Mouse (Mus musculus) hindlimb bud, embryonic 11.5 days (tissue): ENCODE results near the gene Cd86.

Source experiments
- DNase-seq: peaks from one replicate; pipeline ENCODE4 v3.0.0-alpha.2; 2012; ENCODE audit warnings: low read depth, low spot score; ENCODE audit errors: extremely low spot score

Gene Cd86

DNA sequence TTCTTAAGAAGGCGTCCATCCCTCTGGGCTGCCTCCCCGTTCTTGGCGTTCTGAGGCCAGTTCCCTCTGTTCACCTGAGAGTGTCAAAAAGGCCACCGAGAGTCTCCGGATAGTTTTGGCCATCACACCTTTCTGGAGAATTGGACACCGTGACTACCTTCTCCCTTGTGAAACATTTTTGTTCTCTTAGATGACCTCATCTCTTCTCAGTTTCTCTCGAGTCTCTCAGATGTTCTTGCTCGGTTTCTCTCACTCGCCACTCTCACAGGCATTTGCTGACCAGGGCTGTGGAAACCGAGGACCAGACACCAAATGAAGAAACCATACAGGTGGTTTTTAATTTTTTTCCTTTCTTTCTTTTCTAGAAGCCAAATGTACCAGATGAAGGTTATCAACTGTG, 4.6 kb downstream of the Cd86 start:
- DNase-seq: no peak

DNA sequence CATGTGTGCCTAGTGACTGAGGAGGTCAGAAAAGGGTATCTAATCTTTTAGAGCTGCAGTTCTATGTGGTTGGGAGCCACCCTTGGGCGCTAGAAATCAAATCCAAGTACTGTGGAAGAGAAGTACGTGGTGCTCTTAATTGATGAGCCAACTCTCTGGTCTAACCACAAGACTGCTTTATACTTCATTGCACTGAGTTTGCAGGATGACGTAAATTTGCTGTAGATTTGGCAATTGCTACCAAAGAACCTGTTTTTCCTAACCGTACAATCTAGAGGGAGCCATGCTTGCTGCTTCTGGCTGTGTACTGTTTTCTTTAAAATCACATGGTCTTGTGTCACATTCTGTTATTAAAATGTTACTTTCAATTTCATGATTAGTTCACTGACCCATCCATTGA, 10.0 kb downstream of the Cd86 start:
- DNase-seq: no peak

DNA sequence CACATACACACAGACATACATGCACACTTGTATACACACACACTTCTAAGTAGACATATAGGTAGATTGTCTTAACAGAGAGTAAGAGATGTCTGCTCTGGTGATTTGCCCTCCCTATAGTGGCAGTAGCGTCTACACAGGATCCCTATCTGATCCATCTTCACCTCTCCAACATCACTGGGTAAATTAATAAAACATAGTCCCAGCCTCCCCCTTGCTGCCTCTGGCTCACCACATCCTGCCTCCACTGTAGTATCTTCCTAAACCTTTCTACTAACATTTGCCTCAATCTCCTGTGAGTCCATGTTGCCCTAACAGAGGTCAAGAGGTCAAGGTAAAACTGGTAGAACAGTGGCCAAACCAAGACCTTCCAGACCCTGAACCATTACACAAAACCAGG, 10.7 kb downstream of the Cd86 start:
- DNase-seq: no peak

DNA sequence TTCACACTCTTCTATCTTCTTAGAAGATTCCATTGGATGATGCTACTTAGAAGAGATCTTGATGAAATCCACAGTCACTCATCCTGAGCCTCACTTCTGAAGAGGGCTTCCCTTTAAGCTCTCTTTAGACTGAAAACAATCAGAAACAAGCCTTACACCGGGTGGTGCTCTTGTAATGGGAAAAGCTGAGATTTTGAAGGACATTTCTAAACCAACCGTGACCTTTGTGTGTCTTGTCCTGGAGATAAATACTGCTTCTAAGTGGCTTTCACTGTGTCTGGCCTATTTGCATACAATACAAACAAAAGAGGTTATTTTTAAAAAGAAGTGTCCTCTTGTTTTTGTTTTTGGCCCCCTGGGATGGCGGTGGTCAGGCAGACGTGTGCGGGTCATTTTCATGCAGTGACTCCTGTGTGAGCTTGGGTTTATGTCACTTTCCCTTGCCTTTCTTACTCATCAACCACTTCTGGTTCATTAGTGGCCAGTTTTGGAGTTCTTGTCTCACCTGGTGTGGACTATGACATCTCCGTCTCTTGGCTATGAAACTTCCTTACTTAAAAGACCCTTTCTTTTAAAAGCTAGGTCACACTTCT, 14.6 kb downstream of the Cd86 start:
- DNase-seq: no peak

DNA sequence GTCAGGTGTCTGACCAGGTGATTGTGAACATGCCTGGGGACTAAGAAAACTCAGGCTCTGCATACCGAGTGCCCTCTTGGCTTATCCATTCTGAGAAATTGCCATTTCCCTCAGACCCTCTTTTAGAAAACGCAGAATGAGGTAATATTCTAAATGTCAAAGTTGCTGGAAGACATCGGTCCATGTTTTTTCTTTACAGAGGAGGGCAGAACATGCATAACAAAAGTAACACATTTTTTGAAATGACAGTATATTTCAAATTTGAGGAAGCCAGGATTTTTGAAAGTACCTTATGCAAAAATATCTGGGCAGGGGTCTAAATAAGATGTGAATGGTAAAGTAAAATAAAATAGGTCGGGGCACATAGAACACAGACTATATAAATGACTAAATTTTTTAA, 15.4 kb downstream of the Cd86 start:
- no peak for DNase-seq

DNA sequence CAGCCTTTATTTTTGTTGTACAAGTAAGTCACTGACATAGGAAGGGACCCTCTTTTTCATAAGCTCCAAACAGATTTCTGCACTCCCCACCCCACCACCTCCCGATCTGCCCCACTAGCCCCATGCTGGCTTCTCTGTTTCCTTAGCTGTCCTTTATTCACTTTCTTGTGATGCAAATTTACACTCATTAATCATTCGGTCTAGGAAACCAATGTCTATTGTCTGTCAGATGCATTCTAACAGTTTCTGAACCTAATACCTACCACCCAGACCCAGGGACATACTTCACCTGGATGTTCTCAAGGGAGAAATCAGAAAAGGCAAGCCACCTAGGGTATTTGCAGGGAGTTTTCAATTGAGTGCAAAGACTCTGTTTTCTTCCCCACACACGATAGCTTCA, 16.6 kb downstream of the Cd86 start:
- no peak for DNase-seq

DNA sequence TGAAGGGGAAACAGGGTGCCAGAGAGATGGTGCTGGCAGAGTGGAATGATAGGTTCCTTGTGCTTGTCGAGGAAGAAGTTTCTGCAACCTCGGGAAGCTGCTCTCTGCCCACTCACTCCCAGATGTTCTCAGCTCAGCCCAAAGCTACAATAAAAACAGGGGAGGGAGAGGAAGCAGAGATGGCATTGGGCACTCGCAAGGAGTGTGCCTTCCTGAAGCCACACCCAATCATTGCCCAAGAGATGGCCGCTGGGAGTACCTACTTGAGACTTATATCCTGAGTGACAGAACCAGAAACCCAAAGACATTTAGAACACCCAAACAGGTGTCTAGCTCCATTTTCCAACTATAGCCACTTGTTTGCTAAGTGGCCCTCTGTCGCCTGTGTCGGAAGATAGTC, 20.8 kb downstream of the Cd86 start:
- DNase-seq: no peak

DNA sequence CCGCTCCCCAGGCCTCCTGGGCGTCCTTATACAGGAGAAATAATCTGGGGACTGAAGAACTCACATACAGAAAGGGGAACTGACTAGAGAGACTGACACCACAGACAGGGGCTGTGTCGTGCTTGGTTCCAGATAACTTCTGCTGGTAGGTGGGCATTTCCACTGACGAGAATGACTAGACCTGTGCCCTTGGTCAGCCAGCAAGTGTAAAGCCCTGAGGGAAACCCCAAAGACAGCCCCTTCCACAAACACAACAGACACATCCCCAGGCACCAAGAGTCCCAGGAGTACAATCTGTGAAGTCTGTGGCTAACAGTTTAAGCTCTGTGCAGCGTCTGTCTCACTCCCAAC, 23.2 kb downstream of the Cd86 start:
- DNase-seq: no peak

DNA sequence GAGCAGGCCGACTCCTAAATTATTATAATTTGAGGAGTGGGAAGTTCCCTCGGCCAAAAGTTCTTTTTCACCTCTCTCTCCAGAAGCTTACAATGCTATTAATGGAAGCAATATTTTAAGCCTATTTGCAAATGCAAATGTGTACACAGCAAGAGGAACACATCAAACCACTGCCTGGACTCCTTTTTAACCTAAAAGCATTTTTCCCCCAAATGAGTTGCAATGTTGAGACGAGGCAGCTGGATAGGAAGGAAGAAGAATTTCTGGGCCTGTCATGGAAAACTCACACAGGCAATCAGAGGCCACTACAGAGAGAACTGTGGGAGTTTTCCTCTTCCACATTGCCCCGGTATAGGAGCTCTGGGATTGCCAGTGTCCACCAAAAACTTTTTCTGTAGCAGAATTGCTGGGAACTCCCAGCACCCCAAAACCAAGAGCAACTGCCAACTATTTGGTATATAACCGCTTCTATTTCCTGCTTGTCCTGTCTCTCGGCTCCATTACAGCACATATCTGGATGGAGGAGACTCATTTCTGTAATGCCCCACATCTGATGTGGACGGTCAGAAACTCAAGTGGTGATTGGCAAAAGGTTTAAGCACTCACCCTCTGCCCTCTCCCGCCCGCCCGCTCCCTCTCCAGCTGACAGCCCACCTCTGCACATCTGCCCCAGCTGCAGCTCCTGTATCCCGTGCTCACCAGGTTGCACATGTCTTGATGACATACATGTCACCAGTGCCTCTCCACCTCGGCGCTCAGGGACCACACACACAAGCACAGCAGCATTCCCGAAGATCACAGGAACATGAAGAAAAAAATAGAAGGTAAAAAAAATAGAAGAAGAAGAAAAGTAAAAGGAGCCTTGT, 23.8 kb downstream of the Cd86 start:
- DNase-seq: no peak

DNA sequence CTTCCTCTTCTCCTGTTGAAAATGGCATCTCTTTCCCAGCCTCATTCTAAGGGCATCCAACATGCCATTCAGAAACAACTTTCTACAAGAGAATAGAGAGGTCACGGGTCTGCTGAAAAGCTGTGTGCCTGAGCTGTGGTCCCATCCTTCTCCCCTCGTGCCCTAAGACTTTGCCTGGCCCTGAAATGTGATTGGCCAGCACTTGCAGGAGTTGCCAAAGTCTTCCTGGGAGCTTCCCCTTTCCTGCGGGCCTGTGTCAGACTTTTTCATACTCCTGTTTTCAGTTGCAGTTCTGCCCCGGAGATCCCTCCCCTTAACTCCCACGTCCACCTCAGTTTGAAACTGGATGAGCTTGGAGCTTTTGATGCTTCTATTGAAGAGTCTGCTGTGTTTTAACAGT, 24.9 kb downstream of the Cd86 start:
- no peak for DNase-seq

DNA sequence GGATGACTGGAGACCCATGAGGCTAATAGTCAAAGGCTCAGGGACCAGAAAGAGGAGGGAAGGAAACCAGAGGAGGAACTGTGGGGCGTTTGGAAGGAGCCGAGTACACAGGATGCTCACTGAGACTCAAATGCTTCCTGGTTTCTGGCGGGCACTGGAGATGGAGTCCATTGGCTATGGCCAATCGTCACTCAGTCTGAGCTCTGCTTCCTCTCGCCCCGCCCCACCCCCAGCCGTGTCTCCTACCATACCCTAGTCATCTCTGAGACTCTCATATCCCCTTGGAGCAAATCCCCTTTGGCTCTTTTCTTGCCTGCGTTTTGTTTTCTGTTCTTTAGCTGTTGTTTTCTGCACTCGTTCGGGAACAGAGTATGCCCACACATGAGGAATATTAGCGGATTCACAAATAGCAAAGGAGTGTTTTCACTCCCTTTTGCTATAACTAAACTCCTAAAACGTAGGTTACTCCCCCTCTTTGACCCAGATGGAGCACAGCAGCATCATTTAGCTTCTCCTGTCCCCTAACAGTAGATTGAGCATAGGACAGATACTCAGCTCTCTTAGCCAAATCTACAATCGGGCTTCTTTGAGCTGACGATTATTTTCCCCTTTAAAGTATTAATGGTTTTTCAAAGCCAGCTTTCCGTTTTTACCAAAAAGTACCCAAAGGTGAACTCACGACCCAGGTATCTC, 25.9 kb downstream of the Cd86 start:
- no peak for DNase-seq

DNA sequence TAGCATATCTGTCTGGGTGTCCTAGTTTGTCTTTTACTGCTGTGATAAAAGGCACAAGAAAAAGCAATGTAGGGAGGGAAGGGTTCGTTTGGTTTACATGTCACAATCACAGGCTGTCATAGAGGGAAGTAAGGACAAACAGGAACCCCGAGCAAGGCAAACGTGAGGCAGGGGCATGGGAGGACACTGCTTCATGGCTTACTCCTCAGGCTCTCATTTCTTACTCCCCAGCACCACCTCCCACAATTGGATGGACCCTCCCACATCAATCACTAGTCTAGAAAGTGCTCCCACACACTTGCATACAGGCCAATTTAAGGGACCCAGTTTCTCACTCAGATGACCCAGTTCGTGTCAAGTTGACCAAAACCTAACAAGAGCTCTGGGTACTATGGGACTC, 29.1 kb downstream of the Cd86 start:
- DNase-seq: no peak

DNA sequence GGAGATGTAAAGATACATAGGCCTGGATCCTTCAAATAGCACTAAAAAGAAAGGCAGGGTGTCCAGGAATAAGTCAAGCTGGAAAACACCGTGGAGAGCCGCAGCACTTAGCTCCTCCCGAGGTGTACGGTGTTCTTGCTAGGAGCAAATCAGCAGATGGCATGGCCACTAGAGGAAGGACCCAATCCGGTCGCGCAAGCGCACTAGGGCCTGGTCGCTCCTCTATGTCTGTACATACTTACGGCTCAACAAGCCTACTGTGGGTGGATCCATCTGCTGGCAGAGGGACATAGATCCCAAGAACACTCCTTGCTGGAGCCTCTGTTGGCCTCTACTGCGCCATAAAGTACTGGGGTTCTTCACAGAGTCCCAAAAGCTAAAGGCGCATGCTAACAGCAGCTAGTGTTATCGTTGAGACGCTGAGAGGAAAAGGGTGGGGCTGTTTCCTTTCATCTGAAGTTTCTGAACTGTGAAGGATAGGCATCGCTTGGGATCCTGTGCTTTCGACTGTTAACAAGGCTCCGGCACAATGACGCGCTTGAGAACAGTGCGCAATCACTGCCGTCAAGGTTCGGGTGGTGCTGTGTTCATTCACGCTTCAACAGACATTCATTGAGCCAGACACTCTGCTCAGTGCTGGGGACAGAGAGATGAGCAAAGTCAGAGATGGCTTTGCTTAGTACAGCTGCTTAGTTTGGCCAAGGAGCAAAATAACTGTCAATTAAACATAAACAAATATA, 30.7 kb downstream of the Cd86 start:
- no peak for DNase-seq

DNA sequence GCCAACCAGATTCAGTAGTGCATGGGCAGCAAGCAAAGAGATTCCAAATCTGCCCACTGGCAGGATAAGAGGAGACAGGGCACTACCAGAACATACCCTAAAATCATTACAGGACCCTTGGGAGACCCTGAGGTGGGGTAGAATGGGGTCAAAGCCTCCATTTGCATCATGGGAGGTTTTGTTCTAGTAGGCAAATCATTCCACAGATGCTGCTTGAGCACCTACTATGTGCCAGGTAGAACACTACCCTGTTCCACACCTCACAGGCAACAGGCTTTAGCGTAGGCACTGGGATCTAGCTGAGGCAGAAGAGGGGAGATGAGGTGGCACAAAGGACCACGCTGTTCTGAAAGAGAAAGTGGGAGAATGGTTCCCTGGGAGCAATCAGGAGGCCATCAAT, 31.5 kb downstream of the Cd86 start:
- DNase-seq: no peak

DNA sequence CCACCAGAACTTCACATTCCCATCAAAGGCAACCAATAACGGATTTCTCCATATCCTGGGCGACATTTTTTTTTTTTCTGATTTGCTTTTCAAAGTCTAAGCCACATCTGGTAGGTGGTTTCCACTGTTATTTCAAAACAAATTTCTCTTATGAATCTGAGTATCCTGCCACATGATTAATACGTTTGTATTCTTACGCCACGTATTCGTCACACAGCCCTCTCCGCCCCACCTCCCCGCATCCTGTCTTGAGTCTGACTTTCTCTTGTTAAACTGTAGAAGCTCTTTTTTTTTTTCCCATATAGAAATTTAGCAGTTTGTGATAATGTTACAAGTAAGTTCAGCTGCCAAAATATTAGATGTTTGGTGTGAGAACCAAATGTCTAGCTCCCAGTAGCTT, 33.7 kb downstream of the Cd86 start:
- no peak for DNase-seq

DNA sequence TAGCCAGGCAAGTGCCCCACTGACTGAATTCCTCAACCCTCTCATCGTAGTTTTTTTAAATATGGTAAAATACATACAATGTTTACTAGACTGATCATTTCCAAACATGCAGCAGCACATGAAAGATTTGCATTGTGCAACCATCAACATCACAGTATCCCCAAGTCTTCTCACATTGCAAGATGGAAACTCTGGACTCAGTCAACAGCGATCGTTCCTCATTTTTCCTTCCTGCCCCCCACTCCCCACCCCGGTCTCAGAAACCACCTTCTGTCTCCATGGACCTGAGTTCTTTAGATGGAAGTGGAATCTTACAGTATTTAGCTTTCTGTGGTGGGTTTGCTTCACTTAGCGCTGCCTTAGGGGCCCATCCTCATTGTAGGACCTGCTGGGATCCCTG, 34.3 kb downstream of the Cd86 start:
- no peak for DNase-seq

DNA sequence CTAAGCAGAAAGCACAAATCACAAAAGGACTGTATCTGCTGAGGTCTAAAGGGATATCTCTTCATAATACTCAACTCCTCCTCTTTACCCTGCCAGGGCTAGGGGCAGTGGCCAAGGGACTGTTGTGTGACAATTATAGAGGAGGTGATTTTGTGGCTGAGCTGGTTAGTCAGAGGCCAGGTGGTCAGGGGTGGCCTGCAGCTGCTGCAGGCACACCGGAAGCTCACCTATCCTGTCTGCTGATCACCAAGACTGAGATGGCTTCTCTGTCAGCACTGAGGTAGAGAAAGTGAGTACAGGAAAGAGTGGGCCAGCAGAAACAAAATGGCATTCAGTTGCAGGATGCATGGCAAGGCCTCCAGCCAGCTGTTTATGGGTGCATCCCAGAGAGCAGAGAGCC, 38.1 kb downstream of the Cd86 start:
- DNase-seq: no peak

DNA sequence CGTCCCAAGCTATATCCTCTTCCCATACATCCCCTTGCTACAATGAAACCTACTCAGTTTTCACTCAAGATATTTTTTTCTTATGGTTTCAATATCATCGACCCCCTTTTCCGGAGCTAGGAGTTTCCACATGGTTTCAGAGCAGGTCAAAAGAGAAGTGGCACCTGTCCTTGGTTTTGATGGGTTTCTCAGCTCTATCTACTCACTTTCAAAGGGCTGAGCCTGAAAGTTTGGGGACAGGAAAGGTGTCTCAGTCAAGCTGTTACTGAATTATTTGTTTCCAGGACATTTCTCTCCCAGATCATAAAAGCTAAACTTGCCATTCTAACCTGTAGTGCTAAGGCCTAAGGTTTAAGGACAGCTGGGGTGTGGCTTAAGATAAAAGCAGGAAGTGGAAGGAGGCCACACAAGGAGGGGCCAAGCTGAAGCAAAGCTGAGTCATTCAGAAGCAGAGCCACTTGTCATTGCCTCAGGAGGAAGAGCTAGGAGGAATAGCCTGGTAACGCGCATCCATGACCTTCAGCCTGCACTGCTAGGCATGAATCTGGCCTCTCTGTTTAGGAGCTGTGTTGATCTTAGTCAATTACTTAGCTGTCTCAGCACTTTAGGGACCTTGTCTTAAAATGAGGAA, 39.2 kb downstream of the Cd86 start:
- no peak for DNase-seq

DNA sequence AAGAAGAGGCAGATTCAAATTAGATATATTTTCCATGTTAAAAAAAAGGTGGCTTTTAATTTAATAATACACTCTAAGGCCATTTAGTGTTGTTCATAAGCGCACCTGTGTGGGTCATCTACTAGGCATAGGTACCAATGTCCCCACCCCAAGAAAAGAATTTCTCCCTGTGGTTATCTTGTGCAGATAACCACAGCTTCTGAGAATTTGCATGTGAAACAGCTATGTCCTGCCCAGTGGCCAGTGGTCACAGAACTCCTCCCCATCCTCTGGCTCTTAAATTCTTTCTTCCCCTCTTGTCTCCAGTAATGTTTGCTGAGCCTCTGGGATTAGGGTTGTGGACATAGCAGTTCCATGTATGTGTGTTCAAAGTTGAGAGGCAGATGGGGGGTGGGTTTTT, 40.0 kb downstream of the Cd86 start:
- DNase-seq: no peak

DNA sequence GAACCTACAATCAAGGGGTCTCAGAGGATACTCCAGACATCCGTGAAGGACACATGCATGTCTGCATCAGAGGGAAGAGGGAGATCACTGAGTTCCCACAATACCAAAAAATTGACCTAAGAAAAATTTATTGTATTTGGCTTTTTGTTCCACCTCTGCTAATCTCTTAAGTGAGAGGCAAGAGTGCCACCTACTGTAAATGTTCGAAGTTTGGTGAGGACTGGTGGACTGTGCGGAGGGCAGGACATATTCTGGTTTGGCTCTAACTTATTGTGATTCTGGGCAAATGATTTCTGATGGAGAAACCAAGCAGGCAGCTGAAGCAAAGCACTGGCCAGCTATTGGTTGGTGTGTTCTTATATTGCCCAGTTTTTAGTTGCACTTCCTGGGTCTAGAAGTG, 43.6 kb downstream of the Cd86 start:
- no peak for DNase-seq

DNA sequence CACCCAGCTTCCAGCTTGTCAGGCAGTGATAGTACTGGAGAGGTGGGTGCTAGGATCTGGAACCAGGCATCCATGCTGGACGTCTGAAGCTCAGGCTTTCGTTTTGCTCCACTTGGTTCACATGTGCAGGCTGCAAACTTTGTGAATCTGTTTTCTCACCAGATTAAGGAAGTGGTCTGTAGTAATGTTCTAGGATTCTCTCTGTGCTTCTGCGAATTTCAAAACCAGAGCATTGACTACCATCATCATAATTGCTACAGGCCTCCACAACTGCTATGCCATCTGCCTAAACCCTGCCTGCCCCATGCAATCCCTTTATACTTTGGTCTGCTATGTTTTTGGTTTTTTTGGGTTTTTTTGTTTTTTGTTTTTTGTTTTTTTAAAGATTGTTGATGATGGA, 44.8 kb downstream of the Cd86 start:
- no peak for DNase-seq
